Mouse (Mus musculus): ENCODE measurements around the gene Tmem253.

Tmem253 gene

GRCm38 (mm10) chr14:52008321-52009203 is 6.9 kb upstream of the Tmem253 start:
- peak; percentile 92 to 94 for DNase-seq

GRCm38 (mm10) chr14:52009361-52009760 is 6.1 kb upstream of the Tmem253 start:
- DNase-seq: no peak

- DNase-seq: no peak
Observed at GRCm38 (mm10) chr14:52009841-52010240, 5.6 kb upstream of the Tmem253 start.

- DNase-seq: peak; percentile 80 to 85
Observed at GRCm38 (mm10) chr14:52010446-52011111, 4.9 kb upstream of the Tmem253 start.

- no peak for DNase-seq
Observed at GRCm38 (mm10) chr14:52011683-52012082, 3.8 kb upstream of the Tmem253 start.

- DNase-seq: no peak
Observed at GRCm38 (mm10) chr14:52012085-52012484, 3.4 kb upstream of the Tmem253 start.

- DNase-seq: no peak
Observed at GRCm38 (mm10) chr14:52012553-52012952, 2.9 kb upstream of the Tmem253 start.

- no peak for DNase-seq
Observed at GRCm38 (mm10) chr14:52013021-52013610, 2.3 kb upstream of the Tmem253 start.

- DNase-seq: peak in 1 of 2 experiments; percentile 64
Observed at GRCm38 (mm10) chr14:52013771-52014219, 1.7 kb upstream of the Tmem253 start.

GRCm38 (mm10) chr14:52014271-52014760 is 1.1 kb upstream of the Tmem253 start:
- DNase-seq: peak in 1 of 2 experiments; percentile 39

- DNase-seq: peak; percentile 65 to 80
Observed at GRCm38 (mm10) chr14:52014761-52015311, 622 bp upstream of the Tmem253 start.

GRCm38 (mm10) chr14:52016625-52017405 is 1.4 kb downstream of the Tmem253 start:
- peak in 1 of 2 experiments; percentile 75 for DNase-seq

- peak in 1 of 2 experiments; percentile 38 for DNase-seq
Observed at GRCm38 (mm10) chr14:52017662-52018061, 2.2 kb downstream of the Tmem253 start.

GRCm38 (mm10) chr14:52018248-52019050 is 3.0 kb downstream of the Tmem253 start:
- DNase-seq: peak in 1 of 2 experiments; percentile 42

- no peak for DNase-seq
Observed at GRCm38 (mm10) chr14:52019051-52019589, 3.7 kb downstream of the Tmem253 start.

GRCm38 (mm10) chr14:52019590-52020340 is 4.3 kb downstream of the Tmem253 start:
- DNase-seq: peak; percentile 98 to 99

GRCm38 (mm10) chr14:52020486-52021137 is 5.2 kb downstream of the Tmem253 start, which contains the start of gene Zfp219:
Gene Zfp219 (minus strand): TSS chr14:52020733.
- peak; percentile 80 to 92 for DNase-seq

GRCm38 (mm10) chr14:52021138-52021529 is 5.7 kb downstream of the Tmem253 start:
- peak in 1 of 2 experiments; percentile 36 for DNase-seq

GRCm38 (mm10) chr14:52021568-52022212 is 6.2 kb downstream of the Tmem253 start:
- peak in 1 of 2 experiments; percentile 20 for DNase-seq
